Mouse (Mus musculus): ENCODE measurements at regions not wholly inside any gene's neighbourhood (a gene's known extent, or its start where the extent isn't known, plus 50 kb on each side); places are given as distances from the start of the nearest gene placed in this dataset.

DNA sequence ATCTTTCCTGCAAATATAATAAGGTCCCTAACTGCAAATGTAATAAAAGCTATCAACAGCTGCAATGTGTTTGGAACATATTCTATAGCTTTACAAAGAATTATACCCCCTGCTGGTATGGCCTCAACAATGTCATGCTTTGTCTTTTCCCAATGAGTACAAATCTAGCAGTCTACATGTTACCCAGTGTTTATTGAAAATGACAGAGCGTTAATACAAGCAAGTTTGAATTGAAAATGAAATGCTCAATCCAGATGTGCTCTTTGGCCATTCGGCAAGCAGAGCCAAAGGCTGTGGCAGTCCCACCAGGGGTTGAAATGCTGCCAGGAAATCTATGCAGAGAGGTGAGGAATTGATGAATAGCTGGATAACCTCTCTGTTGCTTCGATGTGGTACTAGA lies 875.1 kb upstream of the Lcorl start:
- no peak overlapping the region for H3K4me2 ChIP-seq (ENCODE audit: low read length)
- H3K9ac ChIP-seq (ENCODE audit: low read depth, low read length): no peak overlapping the region
- H3K4me1 ChIP-seq (ENCODE audit: control insufficient read depth, insufficient read depth, low read depth, low read length): no peaks in the 10 kb centered on the region
- no peaks in the 10 kb centered on the region for H3K9me3 ChIP-seq (ENCODE audit: control insufficient read depth, low read length)
- WGBS: 70% methylated on average over 3 of the region's 3 CpGs
- H3K36me3 ChIP-seq (ENCODE audit: control insufficient read depth, insufficient read depth, low read length): no peaks in the 10 kb centered on the region
- ATAC-seq: no peak
- H3K27me3 ChIP-seq (replicated peaks; ENCODE audit: control insufficient read depth, insufficient read depth, low read length): no peaks in the 10 kb centered on the region
- no peak overlapping the region for H3K27ac ChIP-seq (ENCODE audit: low read depth, low read length)
- H3K4me3 ChIP-seq (ENCODE audit: low read length): no peak overlapping the region

DNA sequence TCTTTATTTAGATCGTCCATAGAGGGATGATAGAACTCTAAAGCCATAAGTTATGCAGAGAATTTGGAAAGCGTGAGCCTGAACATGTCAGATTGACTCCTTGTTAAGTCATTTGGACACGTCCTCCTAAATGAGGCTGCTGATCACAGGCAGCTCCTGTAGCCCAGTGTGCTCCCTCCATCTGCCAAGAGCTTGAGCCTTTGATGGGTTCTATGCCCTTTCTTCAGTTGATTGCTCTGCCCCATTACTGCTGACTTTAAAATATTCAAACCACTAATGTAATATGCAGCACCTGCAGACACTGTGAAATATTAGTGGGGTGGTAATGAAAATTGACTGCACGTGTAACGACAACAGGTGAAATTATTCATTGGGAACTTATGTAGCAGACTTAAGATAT lies 874.6 kb upstream of the Lcorl start:
- H3K4me1 ChIP-seq (ENCODE audit: control insufficient read depth, insufficient read depth, low read depth, low read length): no peaks in the 10 kb centered on the region
- H3K4me2 ChIP-seq (ENCODE audit: low read length): no peak overlapping the region
- H3K27me3 ChIP-seq (replicated peaks; ENCODE audit: control insufficient read depth, insufficient read depth, low read length): no peaks in the 10 kb centered on the region
- no peak overlapping the region for H3K27ac ChIP-seq (ENCODE audit: low read depth, low read length)
- no peaks in the 10 kb centered on the region for H3K9me3 ChIP-seq (ENCODE audit: control insufficient read depth, low read length)
- H3K4me3 ChIP-seq (ENCODE audit: low read length): no peak overlapping the region
- 0 out of 2 replicates have a peak, but pooled peaks have one; percentile 54 for ATAC-seq
- WGBS: 68% methylated on average over 5 of the region's 5 CpGs
- H3K36me3 ChIP-seq (ENCODE audit: control insufficient read depth, insufficient read depth, low read length): no peaks in the 10 kb centered on the region
- H3K9ac ChIP-seq (ENCODE audit: low read depth, low read length): no peak overlapping the region

DNA sequence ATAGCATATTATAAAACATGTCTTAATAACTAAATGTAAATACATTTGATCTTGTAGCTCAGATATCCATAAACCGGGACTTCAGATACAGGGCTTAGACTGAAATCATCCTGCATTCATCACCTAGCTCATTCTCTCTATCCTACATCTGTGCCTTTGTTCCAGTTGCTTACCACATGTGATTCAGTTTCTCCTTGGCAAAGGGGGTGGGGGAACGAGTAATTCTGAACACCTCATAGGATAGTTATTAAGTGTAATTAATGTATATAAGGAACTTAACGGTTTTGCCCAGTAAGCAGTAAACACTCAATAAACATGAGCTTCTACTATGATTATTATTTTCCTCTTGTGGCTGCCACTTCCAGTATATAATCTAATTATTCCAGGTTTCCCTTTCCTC lies 873.9 kb upstream of the Lcorl start:
- Histone ChIP-seq H3K4me3 (ENCODE audit: low read length) (no peak overlapping the region), H3K36me3 (ENCODE audit: control insufficient read depth, insufficient read depth, low read length) (no peaks in the 10 kb centered on the region), H3K27me3 (replicated peaks; ENCODE audit: control insufficient read depth, insufficient read depth, low read length) (no peaks in the 10 kb centered on the region), H3K27ac (ENCODE audit: low read depth, low read length) (no peak overlapping the region), H3K9me3 (ENCODE audit: control insufficient read depth, low read length) (no peaks in the 10 kb centered on the region), H3K9ac (ENCODE audit: low read depth, low read length) (no peak overlapping the region), H3K4me2 (ENCODE audit: low read length) (no peak overlapping the region), H3K4me1 (ENCODE audit: control insufficient read depth, insufficient read depth, low read depth, low read length) (no peaks in the 10 kb centered on the region)
- no peak for ATAC-seq
- WGBS: 58% methylated on average over 3 of the region's 3 CpGs

DNA sequence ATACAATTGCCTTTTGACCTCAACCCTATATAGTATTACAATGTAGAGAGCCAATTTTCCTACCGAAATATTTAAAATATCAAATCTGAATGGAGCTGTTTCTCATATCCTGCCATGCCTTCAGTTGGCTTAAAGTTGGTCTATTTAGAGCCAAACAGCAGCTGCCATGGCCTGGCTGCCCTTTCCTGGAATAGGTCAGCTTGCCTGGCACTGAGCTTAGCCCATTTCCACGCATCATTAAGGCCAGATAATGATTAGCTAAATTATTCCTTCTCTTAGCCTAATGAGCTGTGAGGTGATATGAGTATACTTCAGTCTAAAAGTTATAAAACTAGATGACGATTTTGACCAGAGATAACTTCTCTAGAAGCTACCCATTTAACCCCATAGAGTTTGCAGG lies 852.2 kb upstream of the Lcorl start:
- 56% methylated on average over 3 of the region's 3 CpGs for WGBS
- no peak overlapping the region for H3K4me3 ChIP-seq (ENCODE audit: low read length)
- H3K4me1 ChIP-seq (ENCODE audit: control insufficient read depth, insufficient read depth, low read depth, low read length): no peaks in the 10 kb centered on the region
- no peak overlapping the region for H3K9ac ChIP-seq (ENCODE audit: low read depth, low read length)
- no peaks in the 10 kb centered on the region for H3K9me3 ChIP-seq (ENCODE audit: control insufficient read depth, low read length)
- H3K4me2 ChIP-seq (ENCODE audit: low read length): no peak overlapping the region
- H3K36me3 ChIP-seq (ENCODE audit: control insufficient read depth, insufficient read depth, low read length): no peaks in the 10 kb centered on the region
- no peak for ATAC-seq
- H3K27ac ChIP-seq (ENCODE audit: low read depth, low read length): no peak overlapping the region
- no peaks in the 10 kb centered on the region for H3K27me3 ChIP-seq (replicated peaks; ENCODE audit: control insufficient read depth, insufficient read depth, low read length)

DNA sequence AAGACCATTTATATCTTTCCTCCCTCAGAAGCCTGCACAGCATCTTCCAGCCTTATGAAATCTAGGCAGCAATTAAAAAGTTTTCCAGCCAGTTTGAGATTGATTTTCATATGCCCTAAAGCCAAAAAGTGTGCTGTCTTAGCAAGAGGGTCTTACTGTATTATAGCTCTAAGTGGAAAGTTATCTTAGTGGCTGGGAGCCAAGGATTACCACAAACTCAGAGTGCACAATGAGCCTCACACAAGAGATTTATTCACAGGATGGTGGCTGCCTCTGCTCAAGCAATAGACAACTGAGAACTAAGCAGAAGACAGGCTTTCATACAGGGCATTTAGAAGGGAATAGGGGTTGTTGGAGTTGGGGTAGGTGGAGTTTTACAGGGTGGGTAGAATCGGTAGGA lies 850.4 kb upstream of the Lcorl start:
- Histone ChIP-seq H3K9ac (ENCODE audit: low read depth, low read length) (no peak overlapping the region), H3K4me2 (ENCODE audit: low read length) (no peak overlapping the region), H3K27me3 (replicated peaks; ENCODE audit: control insufficient read depth, insufficient read depth, low read length) (no peaks in the 10 kb centered on the region), H3K27ac (ENCODE audit: low read depth, low read length) (no peak overlapping the region), H3K4me3 (ENCODE audit: low read length) (no peak overlapping the region), H3K4me1 (ENCODE audit: control insufficient read depth, insufficient read depth, low read depth, low read length) (no peaks in the 10 kb centered on the region), H3K36me3 (ENCODE audit: control insufficient read depth, insufficient read depth, low read length) (no peaks in the 10 kb centered on the region), H3K9me3 (ENCODE audit: control insufficient read depth, low read length) (no peaks in the 10 kb centered on the region)
- WGBS: 88% methylated on average over 1 of the region's 1 CpGs
- ATAC-seq: no peak

DNA sequence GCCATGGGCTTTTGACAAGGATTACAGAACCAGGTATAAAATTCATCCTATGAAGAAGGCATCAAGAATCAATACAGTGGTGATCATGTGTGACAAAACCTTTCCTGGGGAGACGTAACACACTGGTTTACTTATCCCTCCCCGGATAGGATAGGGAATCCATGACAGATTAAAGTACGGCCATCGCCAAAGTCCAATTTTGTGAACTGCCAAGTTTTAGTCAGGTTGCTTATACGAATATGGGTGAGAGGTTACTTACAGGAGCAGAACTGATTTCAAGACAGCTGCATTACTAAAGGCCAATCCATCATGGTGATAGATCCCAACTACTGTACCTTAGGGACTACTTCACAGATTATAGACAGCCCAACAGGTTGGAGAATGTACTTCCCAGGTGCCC lies 849.6 kb upstream of the Lcorl start:
- H3K27ac ChIP-seq (ENCODE audit: low read depth, low read length): no peak overlapping the region
- no peak for ATAC-seq
- H3K4me3 ChIP-seq (ENCODE audit: low read length): no peak overlapping the region
- H3K27me3 ChIP-seq (replicated peaks; ENCODE audit: control insufficient read depth, insufficient read depth, low read length): no peaks in the 10 kb centered on the region
- H3K9ac ChIP-seq (ENCODE audit: low read depth, low read length): no peak overlapping the region
- H3K4me1 ChIP-seq (ENCODE audit: control insufficient read depth, insufficient read depth, low read depth, low read length): no peaks in the 10 kb centered on the region
- H3K36me3 ChIP-seq (ENCODE audit: control insufficient read depth, insufficient read depth, low read length): no peaks in the 10 kb centered on the region
- no peaks in the 10 kb centered on the region for H3K9me3 ChIP-seq (ENCODE audit: control insufficient read depth, low read length)
- H3K4me2 ChIP-seq (ENCODE audit: low read length): no peak overlapping the region
- 89% methylated on average over 5 of the region's 5 CpGs for WGBS

DNA sequence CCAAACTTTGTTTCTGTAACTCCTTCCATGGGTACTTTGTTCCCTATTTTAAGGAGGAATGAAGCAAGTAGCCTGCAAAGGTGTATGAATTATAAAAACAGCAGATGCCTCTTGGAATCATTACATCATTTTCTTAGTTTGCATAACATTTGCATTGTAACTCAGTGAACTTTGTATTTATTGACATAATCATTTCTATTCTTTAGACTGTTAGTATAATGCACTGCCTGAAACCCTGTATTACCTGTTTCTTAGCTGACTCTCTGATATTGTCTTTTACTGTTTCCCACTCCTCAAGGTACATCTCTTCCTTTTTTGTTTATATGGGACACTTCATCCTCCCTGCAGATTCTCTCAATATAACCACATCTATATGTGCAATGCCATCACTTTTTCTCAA lies 820.6 kb upstream of the Lcorl start:
- H3K9me3 ChIP-seq (ENCODE audit: control insufficient read depth, low read length): no peaks in the 10 kb centered on the region
- no peak overlapping the region for H3K27ac ChIP-seq (ENCODE audit: low read depth, low read length)
- H3K4me1 ChIP-seq (ENCODE audit: control insufficient read depth, insufficient read depth, low read depth, low read length): no peaks in the 10 kb centered on the region
- H3K27me3 ChIP-seq (replicated peaks; ENCODE audit: control insufficient read depth, insufficient read depth, low read length): no peaks in the 10 kb centered on the region
- H3K9ac ChIP-seq (ENCODE audit: low read depth, low read length): no peak overlapping the region
- no peak for ATAC-seq
- no peak overlapping the region for H3K4me3 ChIP-seq (ENCODE audit: low read length)
- no peak overlapping the region for H3K4me2 ChIP-seq (ENCODE audit: low read length)
- H3K36me3 ChIP-seq (ENCODE audit: control insufficient read depth, insufficient read depth, low read length): no peaks in the 10 kb centered on the region

DNA sequence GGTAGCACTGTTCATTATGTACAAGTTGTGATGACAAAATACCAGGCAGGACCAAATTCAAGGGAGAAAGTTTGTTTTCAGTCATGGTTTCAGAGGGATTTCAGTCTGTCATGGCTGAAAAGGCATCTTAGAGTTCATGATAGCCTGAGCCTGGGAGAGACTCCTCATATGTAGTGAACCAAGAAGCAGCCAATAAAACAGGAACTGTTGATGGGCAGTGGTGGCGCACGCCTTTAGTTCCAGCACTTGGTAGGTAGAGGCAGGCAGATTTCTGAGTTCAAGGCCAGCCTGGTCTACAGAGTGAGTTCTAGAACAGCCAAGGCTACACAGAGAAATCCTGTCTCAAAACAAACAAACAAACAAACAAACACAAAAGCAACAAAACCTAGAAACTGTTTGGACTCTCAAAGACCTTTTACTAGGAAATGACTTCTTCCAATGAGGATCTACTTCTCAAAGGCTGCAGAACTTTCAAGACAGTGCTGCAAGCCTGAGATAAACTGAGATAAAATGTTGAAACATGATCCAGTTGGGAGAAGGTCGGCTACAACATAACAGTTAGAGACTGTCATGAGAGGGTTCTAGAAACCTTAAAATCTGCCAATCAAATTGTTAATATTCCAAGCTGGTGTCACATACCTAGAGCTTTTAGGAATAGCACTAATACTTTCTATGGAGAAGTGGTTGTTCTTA lies 817.5 kb upstream of the Lcorl start:
- Histone ChIP-seq H3K4me3 (ENCODE audit: low read length) (no peak overlapping the region), H3K4me1 (ENCODE audit: control insufficient read depth, insufficient read depth, low read depth, low read length) (no peaks in the 10 kb centered on the region), H3K4me2 (ENCODE audit: low read length) (no peak overlapping the region), H3K27ac (ENCODE audit: low read depth, low read length) (no peak overlapping the region), H3K9ac (ENCODE audit: low read depth, low read length) (no peak overlapping the region), H3K9me3 (ENCODE audit: control insufficient read depth, low read length) (no peaks in the 10 kb centered on the region), H3K27me3 (replicated peaks; ENCODE audit: control insufficient read depth, insufficient read depth, low read length) (no peaks in the 10 kb centered on the region), H3K36me3 (ENCODE audit: control insufficient read depth, insufficient read depth, low read length) (no peaks in the 10 kb centered on the region)
- WGBS: 90% methylated on average over 3 of the region's 3 CpGs
- no peak for ATAC-seq

DNA sequence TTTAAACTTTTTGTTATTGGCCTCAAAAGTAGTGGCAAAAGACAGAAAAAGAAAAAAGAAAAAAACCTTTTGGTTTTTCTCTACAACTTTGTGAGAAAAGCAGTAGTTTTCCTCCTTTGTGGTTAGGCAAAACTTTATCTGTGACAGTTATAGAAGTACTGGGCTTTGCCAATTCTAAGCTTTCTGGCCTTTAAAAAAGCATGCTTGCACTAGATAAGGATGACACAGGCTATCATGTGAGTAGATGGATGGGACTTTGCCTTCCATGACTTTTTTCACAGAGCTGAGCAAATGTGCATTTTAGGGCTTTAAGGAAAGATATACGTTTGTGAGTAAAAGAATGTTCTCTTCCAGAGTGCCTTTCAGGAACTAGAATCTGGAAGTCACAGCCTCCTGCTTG lies 816.0 kb upstream of the Lcorl start:
- Histone ChIP-seq H3K36me3 (ENCODE audit: control insufficient read depth, insufficient read depth, low read length) (no peaks in the 10 kb centered on the region), H3K27ac (ENCODE audit: low read depth, low read length) (no peak overlapping the region), H3K4me2 (ENCODE audit: low read length) (no peak overlapping the region), H3K9me3 (ENCODE audit: control insufficient read depth, low read length) (no peaks in the 10 kb centered on the region), H3K4me1 (ENCODE audit: control insufficient read depth, insufficient read depth, low read depth, low read length) (no peaks in the 10 kb centered on the region), H3K4me3 (ENCODE audit: low read length) (no peak overlapping the region), H3K27me3 (replicated peaks; ENCODE audit: control insufficient read depth, insufficient read depth, low read length) (no peaks in the 10 kb centered on the region), H3K9ac (ENCODE audit: low read depth, low read length) (no peak overlapping the region)
- WGBS: 92% methylated on average over 1 of the region's 1 CpGs
- ATAC-seq: no peak

DNA sequence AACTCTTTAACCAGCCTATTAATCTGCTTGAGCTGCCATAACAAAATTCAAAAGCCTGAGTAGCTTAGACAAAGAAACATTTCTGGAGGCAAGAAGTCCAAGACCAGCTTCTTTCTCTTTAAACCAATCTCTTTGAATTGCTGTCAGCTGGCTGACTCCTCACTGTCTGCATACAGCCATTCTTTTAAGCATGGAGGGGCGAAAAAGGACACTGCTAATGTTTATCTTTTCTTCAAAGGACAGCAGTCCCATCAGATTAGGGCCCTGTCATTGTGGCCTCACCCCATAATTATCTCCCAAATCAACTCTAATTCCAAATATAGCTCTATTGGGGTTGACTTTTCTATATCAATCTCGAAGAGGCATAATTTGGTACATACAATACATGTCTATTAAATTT lies 813.1 kb upstream of the Lcorl start:
- no peak for ATAC-seq
- 65% methylated on average over 2 of the region's 2 CpGs for WGBS
- H3K4me1 ChIP-seq (ENCODE audit: control insufficient read depth, insufficient read depth, low read depth, low read length): no peaks in the 10 kb centered on the region

More for the DNA sequence above, 813.1 kb upstream of the Lcorl start:
- Histone ChIP-seq H3K36me3 (ENCODE audit: control insufficient read depth, insufficient read depth, low read length) (no peaks in the 10 kb centered on the region), H3K27me3 (replicated peaks; ENCODE audit: control insufficient read depth, insufficient read depth, low read length) (no peaks in the 10 kb centered on the region), H3K9ac (ENCODE audit: low read depth, low read length) (no peak overlapping the region), H3K9me3 (ENCODE audit: control insufficient read depth, low read length) (no peaks in the 10 kb centered on the region), H3K4me3 (ENCODE audit: low read length) (no peak overlapping the region), H3K27ac (ENCODE audit: low read depth, low read length) (no peak overlapping the region), H3K4me2 (ENCODE audit: low read length) (no peak overlapping the region)

Data from hindbrain, embryonic 16.5 days (tissue).